Comparison of ENCODE assay signal across 9 mouse cellular contexts in the genomic region with DNA sequence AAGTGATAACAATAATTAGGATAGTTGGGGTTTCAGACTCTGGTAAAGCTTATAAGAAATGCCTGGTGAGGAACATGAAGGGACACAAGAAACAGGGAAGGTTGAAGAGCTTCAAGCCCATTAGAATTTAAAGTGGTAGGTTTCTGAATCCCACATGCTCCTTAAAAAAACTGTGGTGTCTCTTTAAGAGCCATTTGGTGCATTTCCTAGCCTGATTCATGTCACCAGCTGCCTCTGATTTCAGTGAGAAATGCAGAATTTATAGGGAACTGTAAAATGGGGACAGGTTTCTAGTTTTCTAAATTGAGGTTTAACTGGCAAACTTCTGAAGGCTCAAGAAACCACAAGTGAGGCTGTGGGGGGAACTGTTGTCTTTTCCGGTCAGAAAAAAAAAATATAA. TPM values are rescaled to one million over a fixed set of nuclear protein-coding genes. Genes with fewer than 3 reads are reported as not detected.
DNase-seq lines count a peak whose midpoint lies in the region; ATAC-seq lines count a peak whose summit lies in the region.
"Had no signal": no experiment of that assay in that cellular context is flagged by ENCODE, and none has a peak within 500 bp of the region (broad histone marks: within the 10 kb centered on the region; RNA-seq: fewer than 3 reads in every experiment).

No protein-coding gene starts in this region.

- WGBS in heart, embryonic 10.5 days = 10% methylated on average over 1 of the region's 1 CpGs
- WGBS in hindbrain, embryonic 10.5 days = 10% methylated on average over 1 of the region's 1 CpGs
- WGBS in liver, embryonic 16.5 days (ENCODE audit: insufficient replicate concordance) = 3% methylated on average over 1 of the region's 1 CpGs

- H3K4me1 ChIP-seq in heart, embryonic 10.5 days = peaks cover 50% of the 10 kb centered on the region
- H3K4me1 ChIP-seq in hindbrain, embryonic 10.5 days (replicated peaks) = peaks cover 40% of the 10 kb centered on the region
- H3K4me1 ChIP-seq in liver, embryonic 16.5 days (ENCODE audit: control insufficient read depth, low read depth, low read length) = peaks cover 4% of the 10 kb centered on the region; the same call in 1 of the 2 replicates

- H3K27ac ChIP-seq in heart, embryonic 10.5 days = peak overlapping the region; percentile 80
- peak overlapping the region; percentile 89 for H3K27ac ChIP-seq in hindbrain, embryonic 10.5 days
- H3K27ac ChIP-seq in liver, embryonic 16.5 days (ENCODE audit: low read length) = peak overlapping the region; percentile 82
- H3K27ac ChIP-seq: macrophage had no signal

- ATAC-seq in liver, embryonic 16.5 days (ENCODE audit: low read depth) = no peak
- no peak for ATAC-seq in granulocyte monocyte progenitor cell, adult 5-6 weeks (replicated peaks; ENCODE audit: poor library complexity, severe bottlenecking)
- ATAC-seq in megakaryocyte progenitor cell, adult 5-6 weeks (replicated peaks; ENCODE audit: poor library complexity) = no peak

- DNase-seq in heart, embryonic 10.5 days (ENCODE audit: low spot score) = no peak
- no peak for DNase-seq in heart, adult 9 months (ENCODE audit: low spot score in 2 of 2)
- DNase-seq in brain, adult 2 months (ENCODE audit: low read depth, low spot score) = peak; percentile 78
- no peak for DNase-seq in hindbrain, embryonic 10.5 days (ENCODE audit: low spot score)
- DNase-seq in MN1 (ENCODE audit: low spot score) = no peak

- peak overlapping the region; percentile 28; the same call in 1 of the 2 replicates for H3K4me2 ChIP-seq in liver, embryonic 16.5 days (ENCODE audit: low read depth, low read length)

- H3K4me3 ChIP-seq in heart, embryonic 10.5 days = peak overlapping the region; percentile 54
- H3K4me3 ChIP-seq in hindbrain, embryonic 10.5 days = peak overlapping the region; percentile 56
- H3K4me3 ChIP-seq in liver, embryonic 16.5 days (ENCODE audit: low read depth, low read length) = peak overlapping the region; percentile 57

- H3K36me3 ChIP-seq in heart, embryonic 10.5 days = no peaks in the 10 kb centered on the region
- no peaks in the 10 kb centered on the region for H3K36me3 ChIP-seq in hindbrain, embryonic 10.5 days
- no peaks in the 10 kb centered on the region for H3K36me3 ChIP-seq in liver, embryonic 16.5 days (ENCODE audit: control insufficient read depth, insufficient read depth)

- peak overlapping the region; percentile 44 for H3K9ac ChIP-seq in liver, embryonic 16.5 days (ENCODE audit: low read depth, low read length)

- no peaks in the 10 kb centered on the region for H3K9me3 ChIP-seq in heart, embryonic 10.5 days
- H3K9me3 ChIP-seq in hindbrain, embryonic 10.5 days = no peaks in the 10 kb centered on the region
- H3K9me3 ChIP-seq in liver, embryonic 16.5 days (replicated peaks; ENCODE audit: control insufficient read depth, low read length) = no peaks in the 10 kb centered on the region

- H3K27me3 ChIP-seq in heart, embryonic 10.5 days (ENCODE audit: insufficient read depth, poor library complexity, severe bottlenecking) = peaks cover 36% of the 10 kb centered on the region
- peaks cover 20% of the 10 kb centered on the region; the same call in 1 of the 2 replicates for H3K27me3 ChIP-seq in hindbrain, embryonic 10.5 days (ENCODE audit: insufficient read depth, poor library complexity, severe bottlenecking)
- H3K27me3 ChIP-seq in liver, embryonic 16.5 days (ENCODE audit: control insufficient read depth, insufficient read depth, low read depth, low read length) = no peaks in the 10 kb centered on the region

RNA-seq across cellular contexts. Expression of a gene that starts 0.3 kb away (rescaled TPM):
- 1.4 and 1.9 TPM in 2 replicates for polyA plus RNA-seq in heart, embryonic 10.5 days (2016; fragmentation: Nextera tagmentation; extraction: Ambion mirVana)
- polyA plus RNA-seq in hindbrain, embryonic 10.5 days (2016; fragmentation: Nextera tagmentation; extraction: Ambion mirVana) = 1.2 and 1.5 TPM in 2 replicates
- polyA plus RNA-seq in liver, embryonic 16.5 days (2015; fragmentation: Nextera tagmentation; extraction: Ambion mirVana) = 5.6 and 6.5 TPM in 2 replicates
- total RNA-seq in granulocyte monocyte progenitor cell, adult 5-6 weeks (2014; fragmentation: Nextera tagmentation) = 1.7 and 2.0 TPM in 2 replicates
- 2.2 and 3.6 TPM in 2 replicates for total RNA-seq in granulocyte monocyte progenitor cell, adult 5-6 weeks (2017)
- 4.6 and 5.6 TPM in 2 replicates for total RNA-seq in megakaryocyte progenitor cell, adult 5-6 weeks (2015)
- 1.2 and 2.4 TPM in 2 replicates for total RNA-seq in megakaryocyte progenitor cell, adult 5-6 weeks (2017)

RNA-seq across cellular contexts. Expression of a gene that starts 0.8 kb away (rescaled TPM):
- polyA plus RNA-seq in heart, embryonic 10.5 days (2016; fragmentation: Nextera tagmentation; extraction: Ambion mirVana) = 9.9 and 16.7 TPM in 2 replicates
- polyA plus RNA-seq in hindbrain, embryonic 10.5 days (2016; fragmentation: Nextera tagmentation; extraction: Ambion mirVana) = 6.2 and 19.2 TPM in 2 replicates
- 26.5 and 30.8 TPM in 2 replicates for polyA plus RNA-seq in liver, embryonic 16.5 days (2015; fragmentation: Nextera tagmentation; extraction: Ambion mirVana)
- not detected in 2 replicates for total RNA-seq in granulocyte monocyte progenitor cell, adult 5-6 weeks (2014; fragmentation: Nextera tagmentation)
- total RNA-seq in granulocyte monocyte progenitor cell, adult 5-6 weeks (2017) = not detected in 2 replicates
- not detected in 2 replicates for total RNA-seq in megakaryocyte progenitor cell, adult 5-6 weeks (2015)
- total RNA-seq in megakaryocyte progenitor cell, adult 5-6 weeks (2017) = not detected in 2 replicates
